Mouse (Mus musculus): ENCODE results near the gene Gpn3. TPM values are rescaled to one million over a fixed set of nuclear protein-coding genes. Genes with fewer than 3 reads are reported as not detected.

Gene Gpn3
- polyA plus RNA-seq, 1 experiment from 2014 or later, result 59.5 TPM

DNA sequence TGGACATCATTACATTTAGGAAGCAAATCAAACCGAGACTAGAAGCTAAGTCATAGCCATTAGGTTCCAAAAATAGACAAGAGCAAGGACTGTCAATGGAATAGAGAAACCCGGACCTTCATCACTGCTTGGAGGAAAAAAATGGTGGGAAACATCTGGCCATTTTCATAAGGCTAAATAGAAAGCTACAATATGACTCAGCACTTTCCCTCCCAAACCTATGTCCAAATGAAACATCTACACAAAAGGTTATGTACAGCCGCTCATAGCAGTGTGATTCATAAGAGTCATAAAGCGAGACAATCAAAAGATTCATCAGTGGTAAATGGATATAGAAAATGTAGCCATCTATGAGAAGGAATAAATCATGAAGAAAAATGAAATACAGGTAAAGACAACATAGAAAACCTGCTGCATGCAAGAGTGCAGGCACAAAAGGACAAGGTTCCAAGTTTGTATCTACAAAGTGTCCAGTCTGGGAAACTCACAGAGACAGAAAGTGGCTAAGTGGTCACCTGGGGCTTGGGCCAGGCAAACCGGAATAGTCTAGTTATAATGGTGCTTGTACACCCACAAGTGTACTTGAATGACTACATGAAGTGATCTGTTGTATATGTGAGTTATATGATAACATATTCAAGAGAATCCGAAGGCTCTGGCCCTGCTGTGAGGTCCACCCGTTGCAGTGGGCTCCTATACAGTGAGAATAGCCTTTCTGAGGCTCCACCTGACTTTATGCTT lies 35.0 kb upstream of the Gpn3 start:
- no peak for ATAC-seq (ENCODE audit: insufficient number of reproducible peaks, insufficient read depth, low FRiP score, low read depth)
- Histone ChIP-seq H3K27ac (replicated peaks in 1 of 2; ENCODE audit: control insufficient read depth in 1 of 2, insufficient read depth in 1 of 2, low read depth in 2 of 2, low read length in 2 of 2) (no peak overlapping the region), H3K9me3 (ENCODE audit: control insufficient read depth, low read length) (no peaks in the 10 kb centered on the region), H3K27me3 (ENCODE audit: control insufficient read depth, insufficient read depth, low read length) (no peaks in the 10 kb centered on the region), H3K9ac (ENCODE audit: low read length) (no peak overlapping the region), H3K36me3 (ENCODE audit: control insufficient read depth, insufficient read depth, low read length) (no peaks in the 10 kb centered on the region), H3K4me1 (ENCODE audit: control insufficient read depth in 2 of 2, insufficient read depth in 2 of 2, low read length in 2 of 2) (no peaks in the 10 kb centered on the region), H3K4me2 (ENCODE audit: low read length) (no peak overlapping the region), H3K4me3 (ENCODE audit: control insufficient read depth in 1 of 2, insufficient read depth in 1 of 2, low read depth in 1 of 2, low read length in 2 of 2) (no peak overlapping the region)
- 80% methylated on average over 7 of the region's 7 CpGs for WGBS

GRCm38 (mm10) chr5:122342874-122343273 lies 28.8 kb upstream of the Gpn3 start:
- no peak overlapping the region for H3K27ac ChIP-seq (replicated peaks in 1 of 2; ENCODE audit: control insufficient read depth in 1 of 2, insufficient read depth in 1 of 2, low read depth in 2 of 2, low read length in 2 of 2)
- H3K4me2 ChIP-seq (ENCODE audit: low read length), result no peak overlapping the region
- ATAC-seq (ENCODE audit: insufficient number of reproducible peaks, insufficient read depth, low FRiP score, low read depth), result no peak
- H3K4me3 ChIP-seq (ENCODE audit: control insufficient read depth in 1 of 2, insufficient read depth in 1 of 2, low read depth in 1 of 2, low read length in 2 of 2), result no peak overlapping the region
- no peak overlapping the region for H3K9ac ChIP-seq (ENCODE audit: low read length)
- no peaks in the 10 kb centered on the region for H3K36me3 ChIP-seq (ENCODE audit: control insufficient read depth, insufficient read depth, low read length)
- WGBS, result 66% methylated on average over 1 of the region's 1 CpGs
- H3K4me1 ChIP-seq (ENCODE audit: control insufficient read depth in 2 of 2, insufficient read depth in 2 of 2, low read length in 2 of 2), result peaks cover 0 to 4% of the 10 kb centered on the region in 2 experiments; a peak in 1 of 4 replicates
- H3K9me3 ChIP-seq (ENCODE audit: control insufficient read depth, low read length), result no peaks in the 10 kb centered on the region
- no peaks in the 10 kb centered on the region for H3K27me3 ChIP-seq (ENCODE audit: control insufficient read depth, insufficient read depth, low read length)

DNA sequence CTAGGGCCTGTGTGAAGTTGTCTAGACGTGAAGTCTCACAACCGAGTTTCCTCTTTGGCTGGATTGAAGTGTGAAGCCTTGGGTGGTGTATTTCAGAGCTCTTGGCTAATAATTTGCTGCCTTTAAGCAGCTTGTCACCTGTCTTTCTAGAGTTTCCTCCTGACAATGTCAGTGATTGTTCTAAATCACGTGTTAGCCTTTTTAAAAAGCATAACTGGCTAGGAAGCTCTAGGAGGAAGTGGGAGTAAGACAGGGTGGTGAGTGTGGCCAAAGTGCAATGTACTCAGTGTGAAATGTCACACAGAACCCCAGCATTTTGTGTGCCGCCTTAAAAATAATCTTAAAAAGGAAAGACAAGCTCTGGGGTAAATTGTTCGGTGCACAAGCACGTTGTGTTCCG lies 27.9 kb upstream of the Gpn3 start:
- Histone ChIP-seq H3K36me3 (ENCODE audit: control insufficient read depth, insufficient read depth, low read length) (no peaks in the 10 kb centered on the region), H3K4me3 (ENCODE audit: control insufficient read depth in 1 of 2, insufficient read depth in 1 of 2, low read depth in 1 of 2, low read length in 2 of 2) (no peak overlapping the region), H3K9me3 (ENCODE audit: control insufficient read depth, low read length) (no peaks in the 10 kb centered on the region), H3K27ac (replicated peaks in 1 of 2; ENCODE audit: control insufficient read depth in 1 of 2, insufficient read depth in 1 of 2, low read depth in 2 of 2, low read length in 2 of 2) (no peak overlapping the region), H3K4me2 (ENCODE audit: low read length) (no peak overlapping the region), H3K4me1 (ENCODE audit: control insufficient read depth in 2 of 2, insufficient read depth in 2 of 2, low read length in 2 of 2) (peaks cover 0 to 4% of the 10 kb centered on the region in 2 experiments; a peak in 1 of 4 replicates), H3K27me3 (ENCODE audit: control insufficient read depth, insufficient read depth, low read length) (no peaks in the 10 kb centered on the region), H3K9ac (ENCODE audit: low read length) (no peak overlapping the region)
- WGBS, result 50% methylated on average over 7 of the region's 7 CpGs
- ATAC-seq (ENCODE audit: insufficient number of reproducible peaks, insufficient read depth, low FRiP score, low read depth), result no peak

DNA sequence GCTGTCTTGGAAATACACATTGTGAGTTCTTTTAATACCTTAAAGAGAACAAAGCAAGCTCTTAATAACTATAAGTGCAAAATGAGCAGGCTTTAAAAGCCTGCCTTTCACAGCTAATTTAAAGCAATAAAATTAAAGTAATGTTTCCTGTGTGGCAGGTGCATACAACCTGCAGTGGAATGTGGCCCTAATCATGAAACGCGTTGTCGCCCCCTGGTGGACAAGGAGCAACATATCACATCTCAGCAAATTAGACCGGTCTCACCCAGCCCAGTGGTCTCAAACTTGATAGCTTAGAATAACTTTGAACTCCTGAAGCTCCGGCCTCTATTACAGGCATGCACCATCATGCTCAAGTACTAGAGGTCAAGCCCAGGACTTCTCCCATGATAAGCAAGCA lies 27.4 kb upstream of the Gpn3 start:
- Histone ChIP-seq H3K27ac (replicated peaks in 1 of 2; ENCODE audit: control insufficient read depth in 1 of 2, insufficient read depth in 1 of 2, low read depth in 2 of 2, low read length in 2 of 2) (no peak overlapping the region), H3K27me3 (ENCODE audit: control insufficient read depth, insufficient read depth, low read length) (no peaks in the 10 kb centered on the region), H3K9me3 (ENCODE audit: control insufficient read depth, low read length) (no peaks in the 10 kb centered on the region), H3K4me3 (ENCODE audit: control insufficient read depth in 1 of 2, insufficient read depth in 1 of 2, low read depth in 1 of 2, low read length in 2 of 2) (no peak overlapping the region), H3K4me2 (ENCODE audit: low read length) (no peak overlapping the region), H3K9ac (ENCODE audit: low read length) (no peak overlapping the region), H3K36me3 (ENCODE audit: control insufficient read depth, insufficient read depth, low read length) (no peaks in the 10 kb centered on the region), H3K4me1 (ENCODE audit: control insufficient read depth in 2 of 2, insufficient read depth in 2 of 2, low read length in 2 of 2) (peaks cover 0 to 4% of the 10 kb centered on the region in 2 experiments; a peak in 1 of 4 replicates)
- no peak for ATAC-seq (ENCODE audit: insufficient number of reproducible peaks, insufficient read depth, low FRiP score, low read depth)
- 6% methylated on average over 5 of the region's 5 CpGs for WGBS

GRCm38 (mm10) chr5:122345777-122346176 lies 25.9 kb upstream of the Gpn3 start:
- no peak for ATAC-seq (ENCODE audit: insufficient number of reproducible peaks, insufficient read depth, low FRiP score, low read depth)
- Histone ChIP-seq H3K4me2 (ENCODE audit: low read length) (no peak overlapping the region), H3K4me3 (ENCODE audit: control insufficient read depth in 1 of 2, insufficient read depth in 1 of 2, low read depth in 1 of 2, low read length in 2 of 2) (no peak overlapping the region), H3K27me3 (ENCODE audit: control insufficient read depth, insufficient read depth, low read length) (no peaks in the 10 kb centered on the region), H3K27ac (replicated peaks in 1 of 2; ENCODE audit: control insufficient read depth in 1 of 2, insufficient read depth in 1 of 2, low read depth in 2 of 2, low read length in 2 of 2) (no peak overlapping the region), H3K9me3 (ENCODE audit: control insufficient read depth, low read length) (no peaks in the 10 kb centered on the region), H3K9ac (ENCODE audit: low read length) (no peak overlapping the region), H3K36me3 (ENCODE audit: control insufficient read depth, insufficient read depth, low read length) (no peaks in the 10 kb centered on the region), H3K4me1 (ENCODE audit: control insufficient read depth in 2 of 2, insufficient read depth in 2 of 2, low read length in 2 of 2) (peaks cover 0 to 4% of the 10 kb centered on the region in 2 experiments; a peak in 2 of 4 replicates)
- whole genome bisulfite sequencing, result 77% methylated on average over 4 of the region's 4 CpGs

GRCm38 (mm10) chr5:122353807-122354491 lies 17.7 kb upstream of the Gpn3 start, which contains the start of the genes Rad9b and Vps29:
Gene Rad9b, minus strand, starts transcription at chr5:122354233.
Gene Vps29, plus strand, starts transcription at chr5:122354369.
- Histone ChIP-seq H3K9me3 (ENCODE audit: control insufficient read depth, low read length) (no peaks in the 10 kb centered on the region), H3K27ac (replicated peaks in 1 of 2; ENCODE audit: control insufficient read depth in 1 of 2, insufficient read depth in 1 of 2, low read depth in 2 of 2, low read length in 2 of 2) (peak within 1 kb of the TSS; percentile 50 to 85), H3K4me1 (ENCODE audit: control insufficient read depth in 2 of 2, insufficient read depth in 2 of 2, low read length in 2 of 2) (peaks cover 3 to 10% of the 10 kb centered on the region in 2 experiments; a peak in 3 of 4 replicates), H3K9ac (ENCODE audit: low read length) (peak within 1 kb of the TSS; percentile 93), H3K27me3 (ENCODE audit: control insufficient read depth, insufficient read depth, low read length) (no peaks in the 10 kb centered on the region), H3K36me3 (ENCODE audit: control insufficient read depth, insufficient read depth, low read length) (peaks cover 16% of the 10 kb centered on the region), H3K4me3 (ENCODE audit: control insufficient read depth in 1 of 2, insufficient read depth in 1 of 2, low read depth in 1 of 2, low read length in 2 of 2) (peak within 1 kb of the TSS; percentile 71 to 92), H3K4me2 (ENCODE audit: low read length) (peak within 1 kb of the TSS; percentile 89)
- 3% methylated on average over 51 of the region's 51 CpGs for WGBS
- peak; percentile 89 for ATAC-seq (ENCODE audit: insufficient number of reproducible peaks, insufficient read depth, low FRiP score, low read depth)

DNA sequence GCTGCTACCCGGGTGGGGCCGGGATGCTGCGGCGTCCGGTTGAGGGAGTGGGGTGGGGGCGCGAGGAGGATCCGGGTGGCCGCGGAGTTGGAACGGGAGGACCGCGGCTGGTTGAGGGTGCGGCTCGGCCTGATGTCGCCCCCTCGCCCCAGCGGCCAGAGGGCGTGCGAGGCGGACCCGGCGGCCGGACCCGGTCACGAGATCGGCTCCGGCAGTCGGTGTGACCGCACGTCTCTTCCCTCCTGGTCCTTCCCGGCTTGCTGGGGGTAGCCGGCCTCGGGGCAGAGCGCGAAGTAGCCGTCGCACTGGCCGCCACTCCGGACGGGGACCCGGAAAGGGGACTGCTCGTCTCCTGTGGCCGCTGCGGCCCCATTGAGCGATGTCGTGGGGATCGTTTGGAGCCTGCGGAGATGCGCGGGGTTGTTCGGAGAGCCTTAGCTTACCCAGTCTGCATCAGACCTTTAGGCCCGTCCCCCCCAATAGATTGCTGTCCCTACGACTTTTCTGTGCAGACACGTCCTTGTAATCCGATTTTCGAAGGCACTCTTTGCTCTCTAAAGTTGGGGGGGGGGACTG lies 17.1 kb upstream of the Gpn3 start:
- Histone ChIP-seq H3K9me3 (ENCODE audit: control insufficient read depth, low read length) (no peaks in the 10 kb centered on the region), H3K4me3 (ENCODE audit: control insufficient read depth in 1 of 2, insufficient read depth in 1 of 2, low read depth in 1 of 2, low read length in 2 of 2) (peak overlapping the region; percentile 71 to 92), H3K4me2 (ENCODE audit: low read length) (peak overlapping the region; percentile 80), H3K36me3 (ENCODE audit: control insufficient read depth, insufficient read depth, low read length) (peaks cover 18% of the 10 kb centered on the region), H3K9ac (ENCODE audit: low read length) (peak overlapping the region; percentile 93), H3K27me3 (ENCODE audit: control insufficient read depth, insufficient read depth, low read length) (no peaks in the 10 kb centered on the region), H3K4me1 (ENCODE audit: control insufficient read depth in 2 of 2, insufficient read depth in 2 of 2, low read length in 2 of 2) (peaks cover 3 to 10% of the 10 kb centered on the region in 2 experiments; a peak in 3 of 4 replicates), H3K27ac (replicated peaks in 1 of 2; ENCODE audit: control insufficient read depth in 1 of 2, insufficient read depth in 1 of 2, low read depth in 2 of 2, low read length in 2 of 2) (peak overlapping the region; percentile 9 to 85)
- under 1% methylated on average over 54 of the region's 57 CpGs for WGBS
- ATAC-seq (ENCODE audit: insufficient number of reproducible peaks, insufficient read depth, low FRiP score, low read depth), result peak; percentile 77

Data from heart, embryonic 14.5 days (tissue).